Mouse (Mus musculus) myocyte (in vitro differentiated cells): Measurements from ENCODE around the gene Mdm2.

Source experiments
- MAX ChIP-seq: IDR thresholded peaks from one replicate; pipeline ENCODE4 v1.6.1; 2011; ENCODE audit warnings: low read depth, mild to moderate bottlenecking, control low read depth
- POLR2A ChIP-seq: IDR thresholded peaks from one replicate; pipeline ENCODE4 v1.6.1; 2011; ENCODE audit warnings: low read depth, mild to moderate bottlenecking, control low read depth, moderate library complexity; ENCODE audit not compliant: insufficient read length
- USF1 ChIP-seq: IDR thresholded peaks from one replicate; pipeline ENCODE4 v1.6.1; 2011; ENCODE audit warnings: low read depth, mild to moderate bottlenecking, control low read depth, moderate library complexity

DNA sequence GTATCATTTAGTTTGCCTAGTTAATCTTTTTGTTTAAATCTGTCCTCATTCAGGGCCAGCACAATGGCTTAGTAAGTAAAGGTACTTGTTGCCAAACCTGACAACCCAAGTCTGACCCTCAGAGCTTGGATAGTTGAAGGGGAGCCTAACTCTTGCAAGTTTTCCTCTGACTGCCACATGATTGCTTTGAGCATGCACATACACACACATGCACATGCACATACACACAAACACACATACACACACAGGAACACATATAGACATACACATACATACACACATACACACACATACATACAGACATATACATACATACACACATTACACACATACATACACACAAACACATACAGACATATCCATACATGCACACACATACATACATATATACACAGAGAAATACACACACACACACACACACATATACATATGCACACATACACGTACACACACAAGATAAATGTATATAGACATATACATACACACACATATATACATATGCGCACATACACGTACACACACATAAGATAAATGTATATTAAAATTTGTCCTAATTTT is 14.3 kb upstream of the Mdm2 start:
- no peak for TF ChIP-seq USF1
- TF ChIP-seq MAX, result no peak
- no peak for TF ChIP-seq POLR2A
